18 mouse cellular contexts compared by ENCODE assay signal in the genomic region with DNA sequence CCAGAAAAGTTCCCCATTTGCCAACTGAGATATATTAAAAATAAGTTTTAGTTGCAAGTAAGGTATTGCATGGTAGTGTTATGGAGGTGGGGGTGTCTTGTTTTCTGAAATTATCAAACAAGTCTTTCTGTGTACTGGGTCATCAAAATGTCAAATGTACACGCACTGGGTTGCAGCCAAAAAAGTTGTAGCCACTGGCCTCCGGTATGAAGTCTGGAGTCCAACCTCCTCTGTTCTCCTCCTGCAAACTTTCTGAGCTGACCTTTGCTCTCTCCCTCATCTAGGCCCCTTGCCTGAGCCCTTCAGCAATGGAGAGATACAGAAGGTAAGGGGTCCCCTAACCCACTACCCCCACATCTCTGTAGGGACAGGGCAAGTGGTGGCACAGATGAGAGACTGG. TPM values are rescaled to one million over a fixed set of nuclear protein-coding genes. Genes with fewer than 3 reads are reported as not detected.
DNase-seq lines count a peak whose midpoint lies in the region; ATAC-seq and TF ChIP-seq lines count a peak whose summit lies in the region.
"Had no signal": no experiment of that assay in that cellular context is flagged by ENCODE, and none has a peak within 500 bp of the region (broad histone marks: within the 10 kb centered on the region; RNA-seq: fewer than 3 reads in every experiment).

No protein-coding gene starts in this region.

- no peak for ATAC-seq in kidney, embryonic 16.5 days (ENCODE audit: low FRiP score, low TSS enrichment)
- no peak for ATAC-seq in midbrain, embryonic 15.5 days (replicated peaks)
- ATAC-seq in midbrain, embryonic 11.5 days (ENCODE audit: low FRiP score), result no peak
- ATAC-seq in stomach, embryonic 16.5 days (ENCODE audit: insufficient read depth, low FRiP score), result no peak

- DNase-seq in kidney, adult 11 months, result peak; percentile 78
- DNase-seq in midbrain, embryonic 11.5 days (ENCODE audit: low spot score, missing footprints), result no peak
- DNase-seq in kidney, postnatal 25 days, result peak; percentile 76 to 84
- DNase-seq in heart, adult 2 months, result no peak
- no peak for DNase-seq in left cerebral cortex, postnatal 10 days (ENCODE audit: extremely low spot score in 1 of 2, low spot score in 2 of 2)
- DNase-seq: adrenal gland, adult 8-10 months; gastrocnemius, postnatal 10 days; heart, postnatal 36 days; lung, postnatal 14 days; right cerebral cortex, adult 18-20 months had no signal

- no peak for TF ChIP-seq EP300 in heart, adult 2 months (IDR thresholded peaks at IDR 0.05; ENCODE audit: insufficient read depth, low read depth, low read length)

- H3K4me3 ChIP-seq in kidney, embryonic 16.5 days (ENCODE audit: low read length), result no peak overlapping the region
- no peak overlapping the region for H3K4me3 ChIP-seq in midbrain, embryonic 15.5 days
- H3K4me3 ChIP-seq in midbrain, embryonic 11.5 days (ENCODE audit: low read depth, low read length), result no peak overlapping the region
- H3K4me3 ChIP-seq in stomach, embryonic 16.5 days (replicated peaks; ENCODE audit: low read length), result no peak overlapping the region
- H3K4me3 ChIP-seq in heart, adult 2 months, result no peak overlapping the region
- H3K4me3 ChIP-seq: embryonic facial prominence, embryonic 12.5 days; heart, embryonic 10.5 days; limb, embryonic 15.5 days; neural tube, embryonic 12.5 days had no signal

- H3K36me3 ChIP-seq in kidney, embryonic 16.5 days (ENCODE audit: insufficient read depth, low read length), result 0 out of 2 replicates have a peak, but pooled peaks cover 5% of the 10 kb centered on the region
- no peaks in the 10 kb centered on the region for H3K36me3 ChIP-seq in midbrain, embryonic 15.5 days (replicated peaks)
- H3K36me3 ChIP-seq in midbrain, embryonic 11.5 days (ENCODE audit: control insufficient read depth, insufficient read depth, low read length), result no peaks in the 10 kb centered on the region
- H3K36me3 ChIP-seq in stomach, embryonic 16.5 days (ENCODE audit: control insufficient read depth, insufficient read depth, low read length), result no peaks in the 10 kb centered on the region
- H3K36me3 ChIP-seq in heart, adult 2 months (ENCODE audit: control insufficient read depth, insufficient read depth, low read length), result no peaks in the 10 kb centered on the region
- H3K36me3 ChIP-seq: embryonic facial prominence, embryonic 12.5 days; neural tube, embryonic 12.5 days had no signal

- intact Hi-C loops in heart, adult 2 months (cut with DNase I), result no loop called here
- intact Hi-C loops in left cerebral cortex, postnatal 10 days (cut with DNase I), result no loop called here

- H3K9ac ChIP-seq in kidney, embryonic 16.5 days (replicated peaks; ENCODE audit: low read length), result no peak overlapping the region
- no peak overlapping the region for H3K9ac ChIP-seq in midbrain, embryonic 15.5 days
- H3K9ac ChIP-seq in midbrain, embryonic 11.5 days (ENCODE audit: low read length), result no peak overlapping the region
- H3K9ac ChIP-seq in stomach, embryonic 16.5 days (ENCODE audit: low read length), result no peak overlapping the region
- no peak overlapping the region for H3K9ac ChIP-seq in heart, adult 2 months (ENCODE audit: low read depth, low read length)
- H3K9ac ChIP-seq: embryonic facial prominence, embryonic 12.5 days; limb, embryonic 15.5 days; neural tube, embryonic 12.5 days had no signal

- no peak overlapping the region for H3K4me2 ChIP-seq in kidney, embryonic 16.5 days (replicated peaks; ENCODE audit: low read depth, low read length)
- no peak overlapping the region for H3K4me2 ChIP-seq in midbrain, embryonic 15.5 days
- no peak overlapping the region for H3K4me2 ChIP-seq in midbrain, embryonic 11.5 days
- no peak overlapping the region for H3K4me2 ChIP-seq in stomach, embryonic 16.5 days (ENCODE audit: low read depth, low read length)
- H3K4me2 ChIP-seq: limb, embryonic 15.5 days; neural tube, embryonic 12.5 days had no signal

- no peaks in the 10 kb centered on the region for H3K79me2 ChIP-seq in heart, adult 2 months (replicated peaks; ENCODE audit: control insufficient read depth, insufficient read depth, low read length)

- 62% methylated on average over 2 of the region's 2 CpGs for WGBS in kidney, embryonic 16.5 days
- 91% methylated on average over 2 of the region's 2 CpGs for WGBS in midbrain, embryonic 15.5 days
- 76% methylated on average over 2 of the region's 2 CpGs for WGBS in midbrain, embryonic 11.5 days
- 50% methylated on average over 2 of the region's 2 CpGs for WGBS in stomach, embryonic 16.5 days
- 76% methylated on average over 2 of the region's 2 CpGs for WGBS in heart, adult 2 months

- no peaks in the 10 kb centered on the region for H3K27me3 ChIP-seq in kidney, embryonic 16.5 days (ENCODE audit: insufficient read depth, low read length)
- H3K27me3 ChIP-seq in midbrain, embryonic 15.5 days (replicated peaks), result 0 out of 2 replicates have a peak, but pooled peaks cover 5% of the 10 kb centered on the region
- H3K27me3 ChIP-seq in midbrain, embryonic 11.5 days (ENCODE audit: control insufficient read depth, insufficient read depth, low read length), result no peaks in the 10 kb centered on the region; the same call in 1 of the 2 replicates
- H3K27me3 ChIP-seq in stomach, embryonic 16.5 days (ENCODE audit: control insufficient read depth, insufficient read depth, low read length), result no peaks in the 10 kb centered on the region
- no peaks in the 10 kb centered on the region for H3K27me3 ChIP-seq in heart, adult 2 months (ENCODE audit: control insufficient read depth, insufficient read depth, low read length)

- peaks cover 47% of the 10 kb centered on the region for H3K4me1 ChIP-seq in kidney, embryonic 16.5 days (ENCODE audit: insufficient read depth, low read length)
- peaks cover 38% of the 10 kb centered on the region for H3K4me1 ChIP-seq in midbrain, embryonic 15.5 days
- H3K4me1 ChIP-seq in midbrain, embryonic 11.5 days (ENCODE audit: control insufficient read depth, insufficient read depth, low read length), result peaks cover 38% of the 10 kb centered on the region
- peaks cover 47% of the 10 kb centered on the region for H3K4me1 ChIP-seq in stomach, embryonic 16.5 days (ENCODE audit: control insufficient read depth, insufficient read depth, low read length)
- no peaks in the 10 kb centered on the region for H3K4me1 ChIP-seq in heart, adult 2 months (ENCODE audit: control insufficient read depth, insufficient read depth, low read length)

- no peak for TF ChIP-seq CTCF in heart, adult 2 months (IDR thresholded peaks at IDR 0.05)

- no peak for TF ChIP-seq POLR2A in heart, adult 2 months (IDR thresholded peaks at IDR 0.05; ENCODE audit: insufficient read depth, low read depth, low read length)

- no peak overlapping the region for H3K27ac ChIP-seq in kidney, embryonic 16.5 days (ENCODE audit: low read length)
- H3K27ac ChIP-seq in midbrain, embryonic 15.5 days, result 0 out of 2 replicates have a peak overlapping the region, but pooled peaks have one; percentile 50
- H3K27ac ChIP-seq in midbrain, embryonic 11.5 days (ENCODE audit: low read depth, low read length), result no peak overlapping the region
- peak overlapping the region; percentile 17; the same call in 1 of the 2 replicates for H3K27ac ChIP-seq in stomach, embryonic 16.5 days (ENCODE audit: low read length)
- no peak overlapping the region for H3K27ac ChIP-seq in heart, adult 2 months
- H3K27ac ChIP-seq: embryonic facial prominence, embryonic 12.5 days; heart, embryonic 10.5 days; neural tube, embryonic 12.5 days had no signal

- H3K9me3 ChIP-seq in kidney, embryonic 16.5 days (ENCODE audit: low read length), result no peaks in the 10 kb centered on the region
- no peaks in the 10 kb centered on the region for H3K9me3 ChIP-seq in midbrain, embryonic 15.5 days
- H3K9me3 ChIP-seq in midbrain, embryonic 11.5 days (ENCODE audit: control insufficient read depth, low read length), result no peaks in the 10 kb centered on the region
- no peaks in the 10 kb centered on the region for H3K9me3 ChIP-seq in stomach, embryonic 16.5 days (replicated peaks; ENCODE audit: control insufficient read depth, low read length)
- H3K9me3 ChIP-seq: embryonic facial prominence, embryonic 12.5 days; G1E; heart, embryonic 10.5 days; limb, embryonic 15.5 days; neural tube, embryonic 12.5 days had no signal

RNA-seq across cellular contexts. Expression of a gene that starts 8.5 kb away (rescaled TPM):
- 11.7 and 13.8 TPM in 2 replicates for polyA plus RNA-seq in kidney, embryonic 16.5 days (2015; fragmentation: Nextera tagmentation; extraction: Ambion mirVana)
- polyA plus RNA-seq in midbrain, embryonic 15.5 days (2015; fragmentation: Nextera tagmentation; extraction: Ambion mirVana), result 12.6 and 15.3 TPM in 2 replicates
- 6.2 and 9.2 TPM in 2 replicates for polyA plus RNA-seq in midbrain, embryonic 11.5 days (2014; fragmentation: Nextera tagmentation; extraction: Ambion mirVana)
- 8.3 and 9.7 TPM in 2 replicates for polyA plus RNA-seq in stomach, embryonic 16.5 days (2015; fragmentation: Nextera tagmentation; extraction: Ambion mirVana)
- 10 to 100 TPM in 1 of 2 experiments, 1 to 10 TPM in 1; 8.8 to 11.6 TPM for total RNA-seq in heart, adult 2 months (2021)
- polyA plus RNA-seq in heart, adult 2 months (2012; rRNA removed), result 8.6 and 9.9 TPM in 2 replicates
- total RNA-seq in left cerebral cortex, postnatal 10 days (2021), result 10 to 100 TPM; 19.9 to 20.3 TPM

RNA-seq across cellular contexts. Expression of a gene that starts 8.9 kb away (rescaled TPM):
- 28.0 and 29.7 TPM in 2 replicates for polyA plus RNA-seq in kidney, embryonic 16.5 days (2015; fragmentation: Nextera tagmentation; extraction: Ambion mirVana)
- 22.5 and 25.5 TPM in 2 replicates for polyA plus RNA-seq in midbrain, embryonic 15.5 days (2015; fragmentation: Nextera tagmentation; extraction: Ambion mirVana)
- polyA plus RNA-seq in midbrain, embryonic 11.5 days (2014; fragmentation: Nextera tagmentation; extraction: Ambion mirVana), result 17.7 and 19.2 TPM in 2 replicates
- polyA plus RNA-seq in stomach, embryonic 16.5 days (2015; fragmentation: Nextera tagmentation; extraction: Ambion mirVana), result 21.8 and 23.4 TPM in 2 replicates
- 10 to 100 TPM; 18.5 to 23.6 TPM for total RNA-seq in heart, adult 2 months (2021)
- 20.2 and 31.5 TPM in 2 replicates for polyA plus RNA-seq in heart, adult 2 months (2012; rRNA removed)
- total RNA-seq in left cerebral cortex, postnatal 10 days (2021), result 10 to 100 TPM; 14.5 to 16.6 TPM

RNA-seq across cellular contexts. Expression of a gene that starts 15.6 kb away (rescaled TPM):
- 165 and 170 TPM in 2 replicates for polyA plus RNA-seq in kidney, embryonic 16.5 days (2015; fragmentation: Nextera tagmentation; extraction: Ambion mirVana)
- polyA plus RNA-seq in midbrain, embryonic 15.5 days (2015; fragmentation: Nextera tagmentation; extraction: Ambion mirVana), result 46.4 and 54.6 TPM in 2 replicates
- 26.8 and 32.0 TPM in 2 replicates for polyA plus RNA-seq in midbrain, embryonic 11.5 days (2014; fragmentation: Nextera tagmentation; extraction: Ambion mirVana)
- 136 and 138 TPM in 2 replicates for polyA plus RNA-seq in stomach, embryonic 16.5 days (2015; fragmentation: Nextera tagmentation; extraction: Ambion mirVana)
- total RNA-seq in heart, adult 2 months (2021), result 10 to 100 TPM in 1 of 2 experiments, 1 to 10 TPM in 1; 8.1 to 10.1 TPM
- 8.9 and 9.7 TPM in 2 replicates for polyA plus RNA-seq in heart, adult 2 months (2012; rRNA removed)
- total RNA-seq in left cerebral cortex, postnatal 10 days (2021), result 10 to 100 TPM; 53.7 to 56.0 TPM

RNA-seq across cellular contexts. Expression of a gene that starts 45.0 kb away (rescaled TPM):
- polyA plus RNA-seq in kidney, embryonic 16.5 days (2015; fragmentation: Nextera tagmentation; extraction: Ambion mirVana), result 0.52 and 0.53 TPM in 2 replicates
- polyA plus RNA-seq in midbrain, embryonic 15.5 days (2015; fragmentation: Nextera tagmentation; extraction: Ambion mirVana), result 0.20 and 0.27 TPM in 2 replicates
- polyA plus RNA-seq in midbrain, embryonic 11.5 days (2014; fragmentation: Nextera tagmentation; extraction: Ambion mirVana), result not detected in 2 replicates
- 2.0 and 3.4 TPM in 2 replicates for polyA plus RNA-seq in stomach, embryonic 16.5 days (2015; fragmentation: Nextera tagmentation; extraction: Ambion mirVana)
- total RNA-seq in heart, adult 2 months (2021), result under 1 TPM; 0.11 to 0.60 TPM
- 0.38 and 1.00 TPM in 2 replicates for polyA plus RNA-seq in heart, adult 2 months (2012; rRNA removed)
- total RNA-seq in left cerebral cortex, postnatal 10 days (2021), result under 1 TPM; 0.28 to 0.90 TPM
- polyA plus RNA-seq: G1E; neural tube, embryonic 12.5 days had no signal

Comparison
In these comparisons a context has a peak if more than half of its experiments do, and no peak if none do; other contexts are left out.
1. H3K27ac ChIP-seq: peak in midbrain, embryonic 15.5 days (single experiment) and stomach, embryonic 16.5 days (single experiment); none in kidney, embryonic 16.5 days (single experiment), midbrain, embryonic 11.5 days (single experiment) and heart, adult 2 months (single experiment).
2. DNase-seq: peak in kidney, adult 11 months (single experiment) and kidney, postnatal 25 days (2 of 2); none in midbrain, embryonic 11.5 days (single experiment), heart, adult 2 months (0 of 2) and left cerebral cortex, postnatal 10 days (0 of 2).